Mouse (Mus musculus): Measurements from ENCODE around the gene Nqo1. TPM values are rescaled to one million over a fixed set of nuclear protein-coding genes. Genes with fewer than 3 reads are reported as not detected.

Gene Nqo1
- 15.4 and 55.7 TPM in 2 replicates for polyA plus RNA-seq (2012; rRNA removed; ENCODE audit: low replicate concordance)

DNA sequence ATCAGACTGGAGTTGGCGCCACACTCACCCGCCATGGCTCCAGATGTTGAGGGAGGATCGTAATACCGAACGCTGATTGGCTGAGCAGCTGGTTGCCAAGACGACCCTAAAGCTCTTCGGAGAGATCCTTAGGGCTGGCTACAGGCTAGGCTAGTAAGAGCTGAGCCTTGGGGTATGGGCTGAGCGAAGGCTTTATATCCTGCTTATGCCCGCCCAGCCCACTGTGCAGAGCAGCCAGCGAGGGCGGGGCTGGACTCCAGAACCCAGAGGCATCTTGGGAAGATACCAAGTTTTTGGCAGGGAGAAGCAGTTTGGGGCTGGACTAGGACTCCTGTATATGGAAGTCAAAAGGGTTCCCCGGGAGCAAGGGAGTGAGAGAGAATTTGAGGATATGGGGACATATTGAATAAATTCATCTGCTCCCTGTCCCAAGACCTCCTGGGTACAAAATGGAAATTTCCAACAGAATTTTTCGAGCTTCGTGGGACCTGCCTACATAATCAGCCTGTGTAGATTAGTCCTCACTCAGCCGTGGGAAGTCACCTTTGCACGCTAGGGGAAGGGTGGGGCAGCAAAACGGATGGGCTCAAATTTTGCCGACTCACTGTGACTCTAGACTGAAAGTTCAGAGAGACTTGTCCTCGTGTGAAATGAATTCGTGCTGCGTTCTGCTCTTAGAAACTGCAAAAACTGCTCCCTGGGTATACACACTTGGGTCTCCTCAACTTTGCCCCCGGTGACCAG is at the start of gene Nqo1:
Gene Nqo1 (minus strand): TSS at position 169 of the 744 bp plus-strand sequence.

DNA sequence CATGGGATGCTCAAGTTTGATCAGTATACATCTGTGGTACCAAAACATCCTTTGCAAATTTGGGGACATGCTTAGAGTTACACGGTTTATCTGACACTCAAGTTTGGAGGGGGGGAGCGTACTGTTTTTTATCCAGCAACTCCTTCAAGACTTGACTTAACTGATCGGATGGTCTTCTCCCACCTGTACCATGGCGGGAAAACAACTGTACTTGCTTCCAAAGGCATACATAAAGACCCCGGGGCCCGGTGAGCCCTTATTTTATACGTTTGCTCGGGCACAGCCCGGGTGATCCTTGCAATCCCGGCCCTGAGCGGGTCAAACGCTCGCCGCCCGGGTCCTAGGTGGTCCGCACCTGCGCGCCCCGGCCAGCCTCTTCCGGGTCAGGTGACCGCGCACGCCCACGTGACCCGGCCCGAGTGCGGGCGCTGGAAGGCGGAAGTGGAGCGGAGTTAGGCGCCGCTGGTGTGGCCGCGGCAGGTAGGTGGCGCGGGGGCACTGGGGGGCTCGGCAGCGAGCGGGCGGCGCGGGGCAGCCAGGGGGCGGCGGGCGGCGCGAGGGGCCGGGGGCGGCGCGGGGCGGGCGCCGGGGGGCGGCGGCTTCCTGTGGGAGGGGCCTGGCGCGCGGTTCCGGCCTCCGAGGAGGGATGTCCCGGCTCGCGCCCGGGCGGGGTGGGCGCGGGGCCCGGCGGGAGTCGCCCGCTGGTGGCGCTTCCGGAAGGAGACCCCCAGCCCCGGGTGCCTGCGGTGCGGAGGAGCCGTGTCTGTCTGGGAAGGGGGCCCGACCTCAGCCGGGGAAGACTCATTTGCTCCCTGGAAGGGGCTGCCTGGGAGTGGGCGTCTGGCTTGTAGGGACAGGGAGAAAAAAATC is 33.2 kb upstream of the Nqo1 start, which contains the start of gene Wwp2:
Gene Wwp2 (plus strand): TSS at position 404 of the 870 bp plus-strand sequence.

GRCm38 (mm10) chr8:107424597-107425229 is 21.7 kb upstream of the Nqo1 start, which contains the start of gene Nob1:
Nob1 (minus strand) TSS chr8:107425051.

Other genes with a start within 250 kb of the Nqo1 start
- 3.9 and 4.9 TPM in 2 replicates for gene Nfat5, start 109.7 kb downstream of the Nqo1 start, polyA plus RNA-seq (2012; rRNA removed; ENCODE audit: low replicate concordance)
- 6.2 and 14.3 TPM in 2 replicates for gene Nob1, start 21.8 kb upstream of the Nqo1 start, polyA plus RNA-seq (2012; rRNA removed; ENCODE audit: low replicate concordance)
- 29.7 and 44.0 TPM in 2 replicates for gene Wwp2, start 33.2 kb upstream of the Nqo1 start, polyA plus RNA-seq (2012; rRNA removed; ENCODE audit: low replicate concordance)
- 19.0 and 20.7 TPM in 2 replicates for gene Psmd7, start 185.3 kb upstream of the Nqo1 start, polyA plus RNA-seq (2012; rRNA removed; ENCODE audit: low replicate concordance)

Measured in duodenum, adult 2 months (tissue).